Mouse (Mus musculus) G1E (cell line): ENCODE results near the gene Tnfsf8.

ENCODE experiments used
- CTCF ChIP-seq: IDR thresholded peaks from 2 replicates; pipeline ENCODE4 v1.5.1; 2012; ENCODE audit warnings: low read depth, low read length, inconsistent platforms, mixed read lengths
- GATA1 ChIP-seq: IDR thresholded peaks from 2 replicates; pipeline ENCODE4 v1.6.1; 2012; ENCODE audit warnings: borderline replicate concordance, low read length, inconsistent platforms, mixed read lengths
- GATA2 ChIP-seq: IDR thresholded peaks from 2 replicates; pipeline ENCODE4 v1.6.1; 2012; ENCODE audit warnings: low read depth, low read length, inconsistent platforms, borderline replicate concordance
- POLR2AphosphoS5 ChIP-seq: IDR thresholded peaks from 2 replicates; pipeline ENCODE4 v1.6.1; 2012; ENCODE audit warnings: low read depth, low read length, inconsistent platforms; ENCODE audit not compliant: insufficient replicate concordance
- TAL1 ChIP-seq: conservative IDR thresholded peaks from 2 replicates; pipeline ENCODE4 v1.6.1; 2012; ENCODE audit warnings: low read depth, low read length, inconsistent platforms, mixed read lengths

DNA sequence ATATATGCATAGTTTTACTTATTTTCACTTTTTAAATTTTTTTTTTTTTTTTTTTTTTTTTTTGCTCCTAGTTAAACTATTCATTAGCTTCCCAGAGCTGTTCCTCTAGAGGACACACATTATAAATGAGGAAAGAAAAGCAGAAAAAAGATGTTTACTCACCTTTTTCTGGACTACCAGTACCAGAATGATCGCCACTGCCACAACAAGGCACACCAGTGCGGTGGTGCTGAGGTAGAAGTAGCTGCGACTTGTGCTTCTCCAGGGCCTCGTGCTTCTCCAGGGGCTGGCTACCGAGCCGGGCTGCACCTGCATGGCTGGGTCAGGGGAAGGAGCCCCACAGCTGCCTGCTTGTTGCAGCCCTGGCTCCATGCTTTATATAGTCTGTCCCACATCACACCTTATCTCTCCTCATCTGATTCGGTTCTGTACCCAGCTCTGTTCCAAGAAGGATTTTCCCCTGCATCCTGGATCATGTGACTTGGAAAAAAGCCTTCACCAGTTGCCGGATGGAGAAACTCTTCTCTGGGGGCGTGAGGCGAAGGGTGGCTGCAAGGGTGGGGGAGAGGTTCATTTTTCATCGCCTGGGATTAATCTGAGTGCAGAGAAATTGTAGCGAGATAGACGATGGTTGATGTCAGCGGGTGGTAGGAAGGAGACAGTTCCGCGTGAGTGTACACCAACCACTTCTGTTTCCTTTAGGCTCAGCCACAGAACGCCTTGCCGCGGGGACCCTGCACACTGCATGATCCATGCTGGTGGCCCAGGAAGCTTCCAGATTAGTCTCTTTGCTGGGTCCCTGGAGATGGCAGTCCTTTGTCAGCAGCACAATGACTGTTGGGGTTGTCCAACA lies at the start of gene Tnfsf8:
- TF ChIP-seq CTCF, result no peak
- no peak for TF ChIP-seq POLR2AphosphoS5
- no peak for TF ChIP-seq GATA1
- TF ChIP-seq TAL1, result no peak
- TF ChIP-seq GATA2, result no peak
